In genomic region chr4:104894004-104894734, GRCm38 (mm10) we compare ENCODE assay signal across 10 mouse cellular contexts. TPM values are rescaled to one million over a fixed set of nuclear protein-coding genes. Genes with fewer than 3 reads are reported as not detected.
A peak's percentile ranks its signal among the peaks of the same experiment; 100 is the strongest.
DNase-seq lines count a peak whose midpoint lies in the region; ATAC-seq and TF ChIP-seq lines count a peak whose summit lies in the region.
"Had no signal": no experiment of that assay in that cellular context is flagged by ENCODE, and none has a peak within 500 bp of the region (broad histone marks: within the 10 kb centered on the region; RNA-seq: fewer than 3 reads in every experiment).

No protein-coding gene starts in this region.

- peak; percentile 72 for TF ChIP-seq CTCF in liver, adult 2 months (IDR thresholded peaks at IDR 0.05; ENCODE audit: low read depth, low read length)

- ATAC-seq in liver, embryonic 11.5 days (replicated peaks; ENCODE audit: low FRiP score) = no peak
- no peak for ATAC-seq in erythroblast, adult 5-6 weeks (replicated peaks; ENCODE audit: low FRiP score, poor library complexity, severe bottlenecking)

- no peaks in the 10 kb centered on the region for H3K79me2 ChIP-seq in liver, adult 2 months (ENCODE audit: control insufficient read depth, insufficient read depth, low read length)

- H3K9me3 ChIP-seq in liver, embryonic 11.5 days (ENCODE audit: control insufficient read depth, low read length) = no peaks in the 10 kb centered on the region

- 59% methylated on average over 13 of the region's 13 CpGs for WGBS in liver, adult 2 months
- WGBS in liver, embryonic 11.5 days = 57% methylated on average over 13 of the region's 13 CpGs

- H3K4me1 ChIP-seq in liver, adult 2 months (ENCODE audit: control insufficient read depth, insufficient read depth, low read length) = peaks cover 4% of the 10 kb centered on the region; the same call in 1 of the 2 replicates
- no peaks in the 10 kb centered on the region for H3K4me1 ChIP-seq in liver, embryonic 11.5 days (replicated peaks; ENCODE audit: control insufficient read depth, insufficient read depth, low read length)

- H3K4me2 ChIP-seq in liver, embryonic 11.5 days = no peak overlapping the region

- intact Hi-C loops in gastrocnemius, postnatal 14 days (cut with DNase I; ENCODE audit: low total_unique reads) = loop anchor here (5.0 to 10.0 kb wide), 3 partner anchors 167 to 379 kb away; no protein-coding TSS in a partner anchor

- DNase-seq in liver, adult 2 months (ENCODE audit: extremely low read depth, low read depth, low spot score) = peak; percentile 60
- DNase-seq in liver, embryonic 11.5 days (ENCODE audit: low spot score) = no peak
- peak; percentile 59 for DNase-seq in R1 (ENCODE audit: low read depth, low spot score)
- DNase-seq in cerebellum, postnatal 4 days (ENCODE audit: low spot score in 2 of 2) = peak; percentile 51 to 65
- peak; percentile 19 for DNase-seq in gastrocnemius, postnatal 14 days
- DNase-seq in layer of hippocampus, postnatal 14 days (ENCODE audit: low spot score in 2 of 2) = peak; percentile 54 to 80
- DNase-seq in mesoderm, embryonic 11.5 days (ENCODE audit: low read depth, low spot score) = peak; percentile 69

- TF ChIP-seq POLR2A in liver, adult 2 months (IDR thresholded peaks at IDR 0.05; ENCODE audit: extremely low read depth, insufficient read depth, low read length) = no peak

- H3K9ac ChIP-seq in liver, adult 2 months (ENCODE audit: low read depth, low read length) = no peak overlapping the region
- H3K9ac ChIP-seq in liver, embryonic 11.5 days (ENCODE audit: low read depth, low read length) = no peak overlapping the region

- H3K27me3 ChIP-seq in liver, adult 2 months (ENCODE audit: control insufficient read depth, insufficient read depth, low read length) = no peaks in the 10 kb centered on the region
- no peaks in the 10 kb centered on the region for H3K27me3 ChIP-seq in liver, embryonic 11.5 days (replicated peaks; ENCODE audit: control insufficient read depth, insufficient read depth, low read length)

- no peak overlapping the region for H3K4me3 ChIP-seq in liver, adult 2 months (ENCODE audit: insufficient read depth, low read depth, low read length)
- H3K4me3 ChIP-seq in liver, embryonic 11.5 days (ENCODE audit: low read depth, low read length) = no peak overlapping the region

- no peak overlapping the region for H3K27ac ChIP-seq in liver, adult 2 months (replicated peaks; ENCODE audit: insufficient read depth, low read depth, low read length)
- H3K27ac ChIP-seq in liver, embryonic 11.5 days (ENCODE audit: low read depth, low read length) = no peak overlapping the region

- H3K36me3 ChIP-seq in liver, adult 2 months (ENCODE audit: control insufficient read depth, insufficient read depth, low read length) = no peaks in the 10 kb centered on the region
- H3K36me3 ChIP-seq in liver, embryonic 11.5 days (ENCODE audit: control insufficient read depth, insufficient read depth, low read length) = no peaks in the 10 kb centered on the region

RNA-seq across cellular contexts. Expression of gene C8a, which starts 18.0 kb away (rescaled TPM):
- 231 and 250 TPM in 2 replicates for total RNA-seq in liver, adult 2 months (2014; rRNA removed)
- polyA plus RNA-seq in liver, adult 2 months (2012; rRNA removed) = 56.6 and 71.3 TPM in 2 replicates
- 7.5 and 8.7 TPM in 2 replicates for polyA plus RNA-seq in liver, embryonic 11.5 days (2014; fragmentation: Nextera tagmentation; extraction: Ambion mirVana)
- not detected for total RNA-seq in gastrocnemius, postnatal 14 days (2021)
- not detected for total RNA-seq in layer of hippocampus, postnatal 14 days (2021)
- not detected in 2 replicates for total RNA-seq in erythroblast, adult 5-6 weeks (2015; ENCODE audit: low replicate concordance)
- not detected in 2 replicates for total RNA-seq in erythroblast, adult 5-6 weeks (2017; ENCODE audit: low replicate concordance)
- total RNA-seq: neutrophil, adult 5-6 weeks had no signal

RNA-seq across cellular contexts. Expression of gene Fyb2, which starts 19.1 kb away (rescaled TPM):
- total RNA-seq in liver, adult 2 months (2014; rRNA removed) = 2.9 and 3.8 TPM in 2 replicates
- 0.87 and 0.93 TPM in 2 replicates for polyA plus RNA-seq in liver, adult 2 months (2012; rRNA removed)
- polyA plus RNA-seq in liver, embryonic 11.5 days (2014; fragmentation: Nextera tagmentation; extraction: Ambion mirVana) = 0.08 and 0.10 TPM in 2 replicates
- total RNA-seq in gastrocnemius, postnatal 14 days (2021) = under 1 TPM; 0.10 to 0.24 TPM
- 1 to 10 TPM; 2.6 to 3.3 TPM for total RNA-seq in layer of hippocampus, postnatal 14 days (2021)
- total RNA-seq in erythroblast, adult 5-6 weeks (2015; ENCODE audit: low replicate concordance) = not detected in 2 replicates
- total RNA-seq in erythroblast, adult 5-6 weeks (2017; ENCODE audit: low replicate concordance) = not detected in 2 replicates
- total RNA-seq: neutrophil, adult 5-6 weeks had no signal

RNA-seq across cellular contexts. Expression of gene Gm17662, which starts 37.0 kb away (rescaled TPM):
- not detected in 2 replicates for total RNA-seq in liver, adult 2 months (2014; rRNA removed)
- polyA plus RNA-seq in liver, adult 2 months (2012; rRNA removed) = not detected in 2 replicates
- polyA plus RNA-seq in liver, embryonic 11.5 days (2014; fragmentation: Nextera tagmentation; extraction: Ambion mirVana) = not detected in 2 replicates
- total RNA-seq in gastrocnemius, postnatal 14 days (2021) = not detected
- total RNA-seq in layer of hippocampus, postnatal 14 days (2021) = not detected
- not detected in 2 replicates for total RNA-seq in erythroblast, adult 5-6 weeks (2015; ENCODE audit: low replicate concordance)
- total RNA-seq in erythroblast, adult 5-6 weeks (2017; ENCODE audit: low replicate concordance) = not detected in 2 replicates
- total RNA-seq: gastrocnemius, postnatal 4 days; neutrophil, adult 5-6 weeks had no signal

Comparison
In these comparisons a context has a peak if more than half of its experiments do, and no peak if none do; other contexts are left out.
1. RNA of gene C8a, which starts 18.0 kb away (total RNA-seq): 231 to 250 TPM in liver, adult 2 months; not detected in gastrocnemius, postnatal 14 days, not detected in layer of hippocampus, postnatal 14 days and not detected in erythroblast, adult 5-6 weeks; every median in the first group is over 100 times any median in the second.